Mouse (Mus musculus) embryonic fibroblast, embryonic 13.5 days (primary cell): ENCODE data around the gene C1qa.

Experiments
- CTCF ChIP-seq: IDR thresholded peaks from 2 replicates; pipeline ENCODE4 v1.5.1; 2011; ENCODE audit warnings: mild to moderate bottlenecking, control low read depth, low read length, moderate library complexity, borderline replicate concordance; ENCODE audit not compliant: insufficient read depth
- POLR2A ChIP-seq: IDR thresholded peaks from 2 replicates; pipeline ENCODE4 v1.6.1; 2011; ENCODE audit warnings: low read depth, mild to moderate bottlenecking, control low read depth, low read length, moderate library complexity

DNA sequence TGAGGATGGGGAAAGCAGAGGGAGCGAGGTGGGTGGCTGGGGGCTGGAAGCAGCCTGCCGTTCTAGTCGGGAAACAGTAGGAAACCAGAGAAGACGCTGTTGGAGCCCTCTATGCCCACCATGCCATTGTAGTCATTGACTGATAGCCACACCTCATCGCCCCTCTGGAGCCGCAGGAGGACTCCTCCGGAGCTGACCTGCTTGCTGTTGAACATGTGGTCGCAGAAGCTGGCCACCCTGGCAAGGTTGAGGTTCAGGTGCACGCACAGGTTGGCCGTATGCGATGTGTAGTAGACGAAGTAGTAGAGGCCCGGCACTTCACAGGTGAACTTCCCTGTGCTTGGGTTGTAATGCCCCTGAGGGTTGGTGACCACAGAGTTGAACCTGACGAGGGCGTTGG, 8.6 kb downstream of the C1qa start:
- TF ChIP-seq POLR2A (no peak), CTCF (no peak)
